Mouse (Mus musculus) heart, embryonic 12.5 days (tissue): ENCODE measurements at regions not wholly inside any gene's neighbourhood (a gene's known extent, or its start where the extent isn't known, plus 50 kb on each side); places are given as distances from the start of the nearest gene placed in this dataset.
"Not testable (repeated sequence)": the region's sequence is repeated elsewhere in the genome, so short reads cannot be mapped to it uniquely, and the experiment has no call there.

Experiments
- ATAC-seq: fragments of 200-750 bp; cut with Nextera tagmentation; 2 replicates; pipeline ENCODE4 v1.8.0; 2017; ENCODE audit warnings: moderate TSS enrichment, moderate library complexity; ENCODE audit not compliant: insufficient number of reproducible peaks, low FRiP score
- H3K27ac ChIP-seq: fragments of 300-500 bp; sonication (generic); 2 replicates; pipeline ENCODE4 v1.5.1; 2016; ENCODE audit warnings: mild to moderate bottlenecking, moderate library complexity; ENCODE audit not compliant: poor library complexity, severe bottlenecking
- H3K27me3 ChIP-seq: fragments of 300-500 bp; sonication (generic); replicated peaks from 2 replicates; pipeline ENCODE4 v1.6.1; 2016; ENCODE audit warnings: mild to moderate bottlenecking, moderate library complexity
- H3K36me3 ChIP-seq: fragments of 300-500 bp; sonication (generic); 2 replicates; pipeline ENCODE4 v1.6.1; 2016; ENCODE audit warnings: mild to moderate bottlenecking, moderate library complexity
- H3K4me1 ChIP-seq: fragments of 300-500 bp; sonication (generic); replicated peaks from 2 replicates; pipeline ENCODE4 v1.6.1; 2016; ENCODE audit warnings: mild to moderate bottlenecking
- H3K4me2 ChIP-seq: fragments of 300-500 bp; sonication (generic); 2 replicates; pipeline ENCODE4 v1.6.1; 2016; ENCODE audit warnings: mild to moderate bottlenecking, moderate library complexity
- H3K4me3 ChIP-seq: fragments of 300-500 bp; sonication (generic); 2 replicates; pipeline ENCODE4 v1.5.1; 2016; ENCODE audit warnings: mild to moderate bottlenecking
- H3K9ac ChIP-seq: fragments of 300-500 bp; sonication (generic); 2 replicates; pipeline ENCODE4 v1.6.1; 2016; ENCODE audit warnings: mild to moderate bottlenecking, moderate library complexity
- H3K9me3 ChIP-seq: fragments of 300-500 bp; sonication (generic); replicated peaks from 2 replicates; pipeline ENCODE4 v1.6.1; 2016; ENCODE audit warnings: mild to moderate bottlenecking, moderate library complexity
- WGBS: fragments of 180-500 bp; shearing (Covaris S2); methylation state at CpG from one replicate; pipeline ENCODE4 v1.1.7; 2016; 5-methylcytosine and 5-hydroxymethylcytosine counted together

GRCm38 (mm10) chr4:146263038-146263685, 106.5 kb downstream of the Zfp600 start:
- not testable (repeated sequence) for H3K4me1 ChIP-seq, H3K36me3 ChIP-seq, H3K9me3 ChIP-seq, H3K27ac ChIP-seq, H3K27me3 ChIP-seq
- Histone ChIP-seq H3K9ac (peak overlapping the region; percentile 48), H3K4me2 (peak overlapping the region; percentile 68), H3K4me3 (peak overlapping the region; percentile 44)
- peak; percentile 95 for ATAC-seq
- WGBS: 5% methylated on average over 50 of the region's 51 CpGs

GRCm38 (mm10) chr4:146263790-146264189, 107.2 kb downstream of the Zfp600 start:
- H3K9ac ChIP-seq: 0 out of 2 replicates have a peak overlapping the region, but pooled peaks have one; percentile 48
- 50% methylated on average over 2 of the region's 5 CpGs for whole genome bisulfite sequencing
- not testable (repeated sequence) for H3K36me3 ChIP-seq, H3K4me1 ChIP-seq, H3K27ac ChIP-seq, H3K9me3 ChIP-seq, H3K27me3 ChIP-seq, ATAC-seq
- peak overlapping the region; percentile 68 for H3K4me2 ChIP-seq
- H3K4me3 ChIP-seq: peak overlapping the region; percentile 44

GRCm38 (mm10) chr4:146270119-146270747, 113.6 kb downstream of the Zfp600 start:
- not testable (repeated sequence) for ATAC-seq, H3K9ac ChIP-seq, H3K4me2 ChIP-seq, H3K9me3 ChIP-seq, H3K4me1 ChIP-seq, H3K27me3 ChIP-seq, H3K4me3 ChIP-seq, H3K36me3 ChIP-seq, H3K27ac ChIP-seq
- no CpG with 5 or more reads among the region's 14 CpGs for WGBS
